Mouse (Mus musculus): Measurements from ENCODE around the gene Trappc1.

GRCm38 (mm10) chr11:69371601-69372000, 47.8 kb downstream of the Trappc1 start:
- no peak for TF ChIP-seq CTCF (IDR thresholded peaks at IDR 0.05; ENCODE audit: low read depth, low read length)
- no peak for TF ChIP-seq POLR2A (IDR thresholded peaks at IDR 0.05; ENCODE audit: borderline replicate concordance, low read depth, low read length)

Measured in bone marrow macrophage, adult 2 months (primary cell).